Mouse (Mus musculus): ENCODE results near the gene Thsd7b. TPM values are rescaled to one million over a fixed set of nuclear protein-coding genes. Genes with fewer than 3 reads are reported as not detected.

Gene Thsd7b
- total RNA-seq, 1 experiment: 0.18 TPM

GRCm38 (mm10) chr1:129850007-129850564, 577.0 kb downstream of the Thsd7b start:
- TF ChIP-seq HCFC1 (IDR thresholded peaks at IDR 0.05; ENCODE audit: borderline replicate concordance, insufficient read depth, low read length): no peak
- TF ChIP-seq ZNF384 (IDR thresholded peaks at IDR 0.05; ENCODE audit: low read depth, low read length): no peak
- TF ChIP-seq MAFK (IDR thresholded peaks at IDR 0.05; ENCODE audit: insufficient read depth, low read depth, low read length): no peak
- TF ChIP-seq ZC3H11A (IDR thresholded peaks at IDR 0.05; ENCODE audit: borderline replicate concordance, low read depth, low read length): no peak
- TF ChIP-seq CHD2 (IDR thresholded peaks at IDR 0.05; ENCODE audit: low read depth, low read length): no peak
- H3K9ac ChIP-seq (ENCODE audit: insufficient read depth, low read depth, low read length, poor library complexity, severe bottlenecking): no peak overlapping the region
- no peaks in the 10 kb centered on the region for H3K4me1 ChIP-seq (ENCODE audit: control insufficient read depth in 2 of 2, insufficient read depth in 2 of 2, low read length in 2 of 2, poor library complexity in 1 of 2)
- no peaks in the 10 kb centered on the region for H3K36me3 ChIP-seq (ENCODE audit: control insufficient read depth, insufficient read depth, low read length, poor library complexity, severe bottlenecking)
- in situ Hi-C loops (cut with MboI; ENCODE audit: low sequenced_read_pairs in 2 of 2, unreplicated experiment in 2 of 2): no loop called here
- no peak overlapping the region for H3K4me3 ChIP-seq (ENCODE audit: insufficient read depth in 1 of 2, low read depth in 1 of 2, low read length in 2 of 2, poor library complexity in 1 of 2, severe bottlenecking in 1 of 2)
- no peaks in the 10 kb centered on the region for H3K9me3 ChIP-seq (ENCODE audit: control insufficient read depth, insufficient read depth, low read depth, low read length)
- DNase-seq (ENCODE audit: low read depth, low spot score): no peak
- no peak overlapping the region for H3K27ac ChIP-seq (ENCODE audit: insufficient read depth, low read depth, low read length, poor library complexity, severe bottlenecking)

- TF ChIP-seq ZC3H11A (IDR thresholded peaks at IDR 0.05; ENCODE audit: borderline replicate concordance, low read depth, low read length) (no peak), HCFC1 (IDR thresholded peaks at IDR 0.05; ENCODE audit: borderline replicate concordance, insufficient read depth, low read length) (no peak), ZNF384 (IDR thresholded peaks at IDR 0.05; ENCODE audit: low read depth, low read length) (no peak), MAFK (IDR thresholded peaks at IDR 0.05; ENCODE audit: insufficient read depth, low read depth, low read length) (no peak), CHD2 (IDR thresholded peaks at IDR 0.05; ENCODE audit: low read depth, low read length) (no peak)
- Histone ChIP-seq H3K4me1 (ENCODE audit: control insufficient read depth in 2 of 2, insufficient read depth in 2 of 2, low read length in 2 of 2, poor library complexity in 1 of 2) (no peaks in the 10 kb centered on the region), H3K9me3 (ENCODE audit: control insufficient read depth, insufficient read depth, low read depth, low read length) (no peaks in the 10 kb centered on the region), H3K9ac (ENCODE audit: insufficient read depth, low read depth, low read length, poor library complexity, severe bottlenecking) (no peak overlapping the region), H3K27ac (ENCODE audit: insufficient read depth, low read depth, low read length, poor library complexity, severe bottlenecking) (no peak overlapping the region), H3K36me3 (ENCODE audit: control insufficient read depth, insufficient read depth, low read length, poor library complexity, severe bottlenecking) (no peaks in the 10 kb centered on the region), H3K4me3 (ENCODE audit: insufficient read depth in 1 of 2, low read depth in 1 of 2, low read length in 2 of 2, poor library complexity in 1 of 2, severe bottlenecking in 1 of 2) (no peak overlapping the region)
- no peak for DNase-seq (ENCODE audit: low read depth, low spot score)
- in situ Hi-C loops (cut with MboI; ENCODE audit: low sequenced_read_pairs in 2 of 2, unreplicated experiment in 2 of 2): no loop called here
Measured at GRCm38 (mm10) chr1:129867714-129868113, 594.6 kb downstream of the Thsd7b start.

- TF ChIP-seq ZNF384 (IDR thresholded peaks at IDR 0.05; ENCODE audit: low read depth, low read length) (no peak), MAFK (IDR thresholded peaks at IDR 0.05; ENCODE audit: insufficient read depth, low read depth, low read length) (no peak), CHD2 (IDR thresholded peaks at IDR 0.05; ENCODE audit: low read depth, low read length) (no peak), HCFC1 (IDR thresholded peaks at IDR 0.05; ENCODE audit: borderline replicate concordance, insufficient read depth, low read length) (no peak), ZC3H11A (IDR thresholded peaks at IDR 0.05; ENCODE audit: borderline replicate concordance, low read depth, low read length) (no peak)
- no peaks in the 10 kb centered on the region for H3K9me3 ChIP-seq (ENCODE audit: control insufficient read depth, insufficient read depth, low read depth, low read length)
- no peaks in the 10 kb centered on the region for H3K4me1 ChIP-seq (ENCODE audit: control insufficient read depth in 2 of 2, insufficient read depth in 2 of 2, low read length in 2 of 2, poor library complexity in 1 of 2)
- H3K27ac ChIP-seq (ENCODE audit: insufficient read depth, low read depth, low read length, poor library complexity, severe bottlenecking): no peak overlapping the region
- no peak overlapping the region for H3K9ac ChIP-seq (ENCODE audit: insufficient read depth, low read depth, low read length, poor library complexity, severe bottlenecking)
- no peaks in the 10 kb centered on the region for H3K36me3 ChIP-seq (ENCODE audit: control insufficient read depth, insufficient read depth, low read length, poor library complexity, severe bottlenecking)
- H3K4me3 ChIP-seq (ENCODE audit: insufficient read depth in 1 of 2, low read depth in 1 of 2, low read length in 2 of 2, poor library complexity in 1 of 2, severe bottlenecking in 1 of 2): no peak overlapping the region
- DNase-seq (ENCODE audit: low read depth, low spot score): no peak
- in situ Hi-C loops (cut with MboI; ENCODE audit: low sequenced_read_pairs in 2 of 2, unreplicated experiment in 2 of 2): no loop called here
Measured at GRCm38 (mm10) chr1:129874355-129874754, 601.3 kb downstream of the Thsd7b start.

- Histone ChIP-seq H3K4me3 (ENCODE audit: insufficient read depth in 1 of 2, low read depth in 1 of 2, low read length in 2 of 2, poor library complexity in 1 of 2, severe bottlenecking in 1 of 2) (no peak overlapping the region), H3K9me3 (ENCODE audit: control insufficient read depth, insufficient read depth, low read depth, low read length) (no peaks in the 10 kb centered on the region), H3K9ac (ENCODE audit: insufficient read depth, low read depth, low read length, poor library complexity, severe bottlenecking) (no peak overlapping the region), H3K36me3 (ENCODE audit: control insufficient read depth, insufficient read depth, low read length, poor library complexity, severe bottlenecking) (no peaks in the 10 kb centered on the region), H3K27ac (ENCODE audit: insufficient read depth, low read depth, low read length, poor library complexity, severe bottlenecking) (no peak overlapping the region), H3K4me1 (ENCODE audit: control insufficient read depth in 2 of 2, insufficient read depth in 2 of 2, low read length in 2 of 2, poor library complexity in 1 of 2) (no peaks in the 10 kb centered on the region)
- TF ChIP-seq ZNF384 (IDR thresholded peaks at IDR 0.05; ENCODE audit: low read depth, low read length) (no peak), MAFK (IDR thresholded peaks at IDR 0.05; ENCODE audit: insufficient read depth, low read depth, low read length) (no peak), CHD2 (IDR thresholded peaks at IDR 0.05; ENCODE audit: low read depth, low read length) (no peak), HCFC1 (IDR thresholded peaks at IDR 0.05; ENCODE audit: borderline replicate concordance, insufficient read depth, low read length) (no peak), ZC3H11A (IDR thresholded peaks at IDR 0.05; ENCODE audit: borderline replicate concordance, low read depth, low read length) (no peak)
- in situ Hi-C loops (cut with MboI; ENCODE audit: low sequenced_read_pairs in 2 of 2, unreplicated experiment in 2 of 2): no loop called here
- no peak for DNase-seq (ENCODE audit: low read depth, low spot score)
Measured at GRCm38 (mm10) chr1:129887861-129888260, 614.8 kb downstream of the Thsd7b start.

Data from ES-E14 (cell line).